31 mouse cellular contexts compared by ENCODE assay signal in the genomic region with DNA sequence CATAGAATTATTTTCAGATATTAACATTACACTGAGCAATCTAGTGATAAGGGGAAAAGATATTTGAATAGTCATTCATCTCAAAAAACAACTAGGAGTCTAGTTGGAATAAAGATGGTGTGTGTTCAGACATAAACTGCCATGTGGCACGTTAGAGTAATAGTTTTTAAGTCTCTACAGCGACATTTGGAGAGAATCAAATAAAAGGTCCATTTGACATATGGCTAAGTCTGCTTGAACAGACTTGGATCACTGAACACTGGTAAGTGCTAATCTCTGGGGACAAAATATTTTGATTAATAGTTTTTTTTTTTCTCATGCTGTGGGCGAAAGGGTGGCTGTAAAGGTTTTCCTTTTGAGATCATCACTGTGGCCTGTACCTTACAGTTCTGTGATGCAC.
"Had no signal": no experiment of that assay in that cellular context is flagged by ENCODE, and none has a peak within 500 bp of the region (broad histone marks: within the 10 kb centered on the region; RNA-seq: fewer than 3 reads in every experiment).

No protein-coding gene starts in this region.

- DNase-seq: left cerebral cortex, postnatal 4 days; liver; liver, embryonic 13.5 days; liver, postnatal 0 days; lung, adult 18-20 months; lung, adult 2 months; lung, embryonic 14.5 days; lung, postnatal 10 days; lung, postnatal 14 days; lung, postnatal 36 days; lung, postnatal 4 days; midbrain, embryonic 14.5 days had no signal

- H3K4me1 ChIP-seq: limb, embryonic 12.5 days; limb, embryonic 15.5 days; liver, embryonic 12.5 days; liver, embryonic 13.5 days; liver, embryonic 15.5 days; lung, embryonic 15.5 days; midbrain, embryonic 12.5 days; midbrain, embryonic 13.5 days; midbrain, embryonic 15.5 days had no signal

- H3K27ac ChIP-seq: limb, embryonic 10.5 days; limb, embryonic 12.5 days; limb, embryonic 13.5 days; limb, embryonic 15.5 days; liver, embryonic 12.5 days; liver, embryonic 13.5 days; liver, embryonic 14.5 days; liver, embryonic 15.5 days; lung, embryonic 15.5 days; macrophage; midbrain, embryonic 10.5 days; midbrain, embryonic 12.5 days; midbrain, embryonic 13.5 days; midbrain, embryonic 15.5 days had no signal

- H3K9ac ChIP-seq: limb, embryonic 12.5 days; limb, embryonic 13.5 days; limb, embryonic 15.5 days; liver, embryonic 12.5 days; liver, embryonic 13.5 days; liver, embryonic 14.5 days; liver, embryonic 15.5 days; liver, postnatal 0 days; lung, embryonic 14.5 days; lung, embryonic 15.5 days; midbrain, embryonic 12.5 days; midbrain, embryonic 13.5 days; midbrain, embryonic 15.5 days had no signal

- ATAC-seq: liver, embryonic 12.5 days; liver, postnatal 0 days; lung, postnatal 0 days; midbrain, embryonic 13.5 days; midbrain, embryonic 15.5 days; midbrain, embryonic 16.5 days had no signal

- H3K36me3 ChIP-seq: limb, embryonic 10.5 days; limb, embryonic 12.5 days; limb, embryonic 13.5 days; liver, embryonic 12.5 days; liver, embryonic 13.5 days; liver, embryonic 15.5 days; lung, embryonic 15.5 days; midbrain, embryonic 10.5 days; midbrain, embryonic 12.5 days; midbrain, embryonic 13.5 days; midbrain, embryonic 15.5 days had no signal

- H3K4me3 ChIP-seq: limb, embryonic 10.5 days; limb, embryonic 12.5 days; limb, embryonic 13.5 days; limb, embryonic 15.5 days; liver, embryonic 12.5 days; liver, embryonic 13.5 days; liver, embryonic 15.5 days; lung, embryonic 15.5 days; megakaryocyte, embryonic 14.5 days; midbrain, embryonic 10.5 days; midbrain, embryonic 12.5 days; midbrain, embryonic 13.5 days; midbrain, embryonic 15.5 days; myocyte had no signal

- H3K27me3 ChIP-seq: limb, embryonic 12.5 days; limb, embryonic 13.5 days; limb, embryonic 15.5 days; liver, embryonic 12.5 days; liver, embryonic 13.5 days; liver, embryonic 15.5 days; lung, embryonic 15.5 days; megakaryocyte, embryonic 14.5 days; midbrain, embryonic 12.5 days; midbrain, embryonic 13.5 days; midbrain, embryonic 15.5 days had no signal

- H3K4me2 ChIP-seq: limb, embryonic 12.5 days; limb, embryonic 13.5 days; limb, embryonic 15.5 days; liver, embryonic 11.5 days; liver, embryonic 12.5 days; liver, embryonic 13.5 days; liver, embryonic 15.5 days; lung, embryonic 14.5 days; lung, embryonic 15.5 days; midbrain, embryonic 11.5 days; midbrain, embryonic 12.5 days; midbrain, embryonic 13.5 days; midbrain, embryonic 15.5 days had no signal

- H3K9me3 ChIP-seq: limb, embryonic 10.5 days; limb, embryonic 12.5 days; limb, embryonic 15.5 days; liver, embryonic 12.5 days; liver, embryonic 13.5 days; liver, embryonic 15.5 days; lung, embryonic 15.5 days; midbrain, embryonic 10.5 days; midbrain, embryonic 12.5 days; midbrain, embryonic 13.5 days; midbrain, embryonic 15.5 days had no signal
